ENCODE assay signal across 15 mouse cellular contexts in genomic region chr13:107766397-107767261, GRCm38 (mm10).
A peak's percentile ranks its signal among the peaks of the same experiment; 100 is the strongest.
DNase-seq lines count a peak whose midpoint lies in the region; ATAC-seq lines count a peak whose summit lies in the region.
"Had no signal": no experiment of that assay in that cellular context is flagged by ENCODE, and none has a peak within 500 bp of the region (broad histone marks: within the 10 kb centered on the region; RNA-seq: fewer than 3 reads in every experiment).

No protein-coding gene starts in this region.

- peaks cover 18% of the 10 kb centered on the region for H3K4me1 ChIP-seq in midbrain, embryonic 12.5 days
- peaks cover 6% of the 10 kb centered on the region; the same call in 1 of the 2 replicates for H3K4me1 ChIP-seq in midbrain, embryonic 10.5 days
- peaks cover 53% of the 10 kb centered on the region for H3K4me1 ChIP-seq in hindbrain, embryonic 13.5 days (replicated peaks)
- H3K4me1 ChIP-seq in neural tube, embryonic 15.5 days: peaks cover 33% of the 10 kb centered on the region
- H3K4me1 ChIP-seq: lung, embryonic 15.5 days had no signal

- peak overlapping the region; percentile 31; the same call in 1 of the 2 replicates for H3K27ac ChIP-seq in midbrain, embryonic 12.5 days (replicated peaks)
- no peak overlapping the region for H3K27ac ChIP-seq in midbrain, embryonic 10.5 days (replicated peaks)
- H3K27ac ChIP-seq in hindbrain, embryonic 13.5 days: peak overlapping the region; percentile 79
- H3K27ac ChIP-seq in neural tube, embryonic 15.5 days (replicated peaks): peak overlapping the region; percentile 61
- H3K27ac ChIP-seq: limb, embryonic 13.5 days; lung, embryonic 15.5 days had no signal

- H3K9ac ChIP-seq in midbrain, embryonic 12.5 days (replicated peaks): no peak overlapping the region
- no peak overlapping the region for H3K9ac ChIP-seq in hindbrain, embryonic 13.5 days
- H3K9ac ChIP-seq in neural tube, embryonic 15.5 days (replicated peaks): no peak overlapping the region
- H3K9ac ChIP-seq: limb, embryonic 13.5 days; lung, embryonic 15.5 days had no signal

- WGBS in midbrain, embryonic 12.5 days: 69% methylated on average over 13 of the region's 13 CpGs
- 85% methylated on average over 13 of the region's 13 CpGs for WGBS in midbrain, embryonic 10.5 days
- WGBS in hindbrain, embryonic 13.5 days: 39% methylated on average over 13 of the region's 13 CpGs
- WGBS in neural tube, embryonic 15.5 days: 35% methylated on average over 13 of the region's 13 CpGs

- ATAC-seq in cerebellum, adult (ENCODE audit: insufficient number of reproducible peaks, low FRiP score, low TSS enrichment): no peak
- peak; percentile 56; the same call in 1 of the 2 replicates for ATAC-seq in midbrain, embryonic 12.5 days (ENCODE audit: low FRiP score, low read depth)
- peak; percentile 70; the same call in 1 of the 2 replicates for ATAC-seq in hindbrain, embryonic 13.5 days (ENCODE audit: low FRiP score)
- peak; percentile 80; the same call in 1 of the 2 replicates for ATAC-seq in neural tube, embryonic 15.5 days (ENCODE audit: low FRiP score)
- ATAC-seq: inflammation-experienced regulatory T-cells, adult 6 months had no signal

- H3K36me3 ChIP-seq in midbrain, embryonic 12.5 days: peaks cover 17% of the 10 kb centered on the region
- peaks cover 66% of the 10 kb centered on the region for H3K36me3 ChIP-seq in midbrain, embryonic 10.5 days
- H3K36me3 ChIP-seq in hindbrain, embryonic 13.5 days: peaks cover 13% of the 10 kb centered on the region
- H3K36me3 ChIP-seq in neural tube, embryonic 15.5 days: peaks cover 7% of the 10 kb centered on the region; the same call in 1 of the 2 replicates

- H3K9me3 ChIP-seq in midbrain, embryonic 12.5 days: no peaks in the 10 kb centered on the region
- no peaks in the 10 kb centered on the region for H3K9me3 ChIP-seq in midbrain, embryonic 10.5 days (replicated peaks)
- H3K9me3 ChIP-seq in hindbrain, embryonic 13.5 days: no peaks in the 10 kb centered on the region
- no peaks in the 10 kb centered on the region for H3K9me3 ChIP-seq in neural tube, embryonic 15.5 days (replicated peaks)
- H3K9me3 ChIP-seq: limb, embryonic 13.5 days; lung, embryonic 15.5 days had no signal

- H3K4me2 ChIP-seq in midbrain, embryonic 12.5 days (replicated peaks): no peak overlapping the region
- H3K4me2 ChIP-seq in hindbrain, embryonic 13.5 days: no peak overlapping the region
- H3K4me2 ChIP-seq in neural tube, embryonic 15.5 days: no peak overlapping the region
- H3K4me2 ChIP-seq: heart, embryonic 11.5 days; limb, embryonic 13.5 days; lung, embryonic 15.5 days had no signal

- no peak overlapping the region for H3K4me3 ChIP-seq in midbrain, embryonic 12.5 days
- H3K4me3 ChIP-seq in midbrain, embryonic 10.5 days: no peak overlapping the region
- no peak overlapping the region for H3K4me3 ChIP-seq in hindbrain, embryonic 13.5 days
- no peak overlapping the region for H3K4me3 ChIP-seq in neural tube, embryonic 15.5 days (replicated peaks)
- H3K4me3 ChIP-seq: erythroblast, embryonic 14.5 days; limb, embryonic 13.5 days; lung, embryonic 15.5 days; myocyte had no signal

- peak; percentile 66 to 77 for DNase-seq in cerebellum, postnatal 14 days
- DNase-seq in midbrain, embryonic 10.5 days (ENCODE audit: low spot score): no peak
- DNase-seq in adrenal gland, adult 8-10 months: no peak
- no peak for DNase-seq in adrenal gland, postnatal 25 days
- DNase-seq: thymus, postnatal 14 days had no signal

- H3K27me3 ChIP-seq in midbrain, embryonic 12.5 days: no peaks in the 10 kb centered on the region
- no peaks in the 10 kb centered on the region for H3K27me3 ChIP-seq in midbrain, embryonic 10.5 days (ENCODE audit: low read depth, poor library complexity, severe bottlenecking)
- no peaks in the 10 kb centered on the region for H3K27me3 ChIP-seq in hindbrain, embryonic 13.5 days
- no peaks in the 10 kb centered on the region for H3K27me3 ChIP-seq in neural tube, embryonic 15.5 days (replicated peaks)
- H3K27me3 ChIP-seq: lung, embryonic 15.5 days had no signal

Comparison
In these comparisons a context has a peak if more than half of its experiments do, and no peak if none do; other contexts are left out.
1. DNase-seq: peak in cerebellum, postnatal 14 days (2 of 2); none in midbrain, embryonic 10.5 days (single experiment), adrenal gland, adult 8-10 months (single experiment) and adrenal gland, postnatal 25 days (single experiment).